Mouse (Mus musculus) heart, embryonic 12.5 days (tissue): ENCODE measurements around the gene Acox3. TPM values are rescaled to one million over a fixed set of nuclear protein-coding genes. Genes with fewer than 3 reads are reported as not detected.

Experiments used
- ATAC-seq: fragments of 200-750 bp; cut with Nextera tagmentation; 2 replicates; pipeline ENCODE4 v1.8.0; 2017; ENCODE audit warnings: moderate TSS enrichment, moderate library complexity; ENCODE audit not compliant: insufficient number of reproducible peaks, low FRiP score
- H3K27ac ChIP-seq: fragments of 300-500 bp; sonication (generic); 2 replicates; pipeline ENCODE4 v1.5.1; 2016; ENCODE audit warnings: mild to moderate bottlenecking, moderate library complexity; ENCODE audit not compliant: poor library complexity, severe bottlenecking
- H3K27me3 ChIP-seq: fragments of 300-500 bp; sonication (generic); replicated peaks from 2 replicates; pipeline ENCODE4 v1.6.1; 2016; ENCODE audit warnings: mild to moderate bottlenecking, moderate library complexity
- H3K36me3 ChIP-seq: fragments of 300-500 bp; sonication (generic); 2 replicates; pipeline ENCODE4 v1.6.1; 2016; ENCODE audit warnings: mild to moderate bottlenecking, moderate library complexity
- H3K4me1 ChIP-seq: fragments of 300-500 bp; sonication (generic); replicated peaks from 2 replicates; pipeline ENCODE4 v1.6.1; 2016; ENCODE audit warnings: mild to moderate bottlenecking
- H3K4me2 ChIP-seq: fragments of 300-500 bp; sonication (generic); 2 replicates; pipeline ENCODE4 v1.6.1; 2016; ENCODE audit warnings: mild to moderate bottlenecking, moderate library complexity
- H3K4me3 ChIP-seq: fragments of 300-500 bp; sonication (generic); 2 replicates; pipeline ENCODE4 v1.5.1; 2016; ENCODE audit warnings: mild to moderate bottlenecking
- H3K9ac ChIP-seq: fragments of 300-500 bp; sonication (generic); 2 replicates; pipeline ENCODE4 v1.6.1; 2016; ENCODE audit warnings: mild to moderate bottlenecking, moderate library complexity
- H3K9me3 ChIP-seq: fragments of 300-500 bp; sonication (generic); replicated peaks from 2 replicates; pipeline ENCODE4 v1.6.1; 2016; ENCODE audit warnings: mild to moderate bottlenecking, moderate library complexity
- WGBS: fragments of 180-500 bp; shearing (Covaris S2); methylation state at CpG from one replicate; pipeline ENCODE4 v1.1.7; 2016; 5-methylcytosine and 5-hydroxymethylcytosine counted together
- polyA plus RNA-seq: library from polyadenylated mRNA; unstranded; fragments of >200 nt; fragmentation: Nextera tagmentation; extraction: Ambion mirVana; gene quantifications from 2 replicates; pipeline ENCODE4 v1.2.1, GENCODE M21; 2016

Gene Acox3
- polyA plus RNA-seq, 1 experiment from 2014 or later = 12.4 TPM

GRCm38 (mm10) chr5:35631755-35632154, 48.9 kb downstream of the Acox3 start:
- no peak overlapping the region for H3K9ac ChIP-seq
- no peaks in the 10 kb centered on the region for H3K36me3 ChIP-seq
- ATAC-seq = no peak
- peaks cover 8% of the 10 kb centered on the region; the same call in 1 of the 2 replicates for H3K4me1 ChIP-seq
- no peaks in the 10 kb centered on the region for H3K9me3 ChIP-seq
- H3K4me3 ChIP-seq = no peak overlapping the region
- H3K27ac ChIP-seq = no peak overlapping the region
- no peak overlapping the region for H3K4me2 ChIP-seq
- WGBS = 29% methylated on average over 5 of the region's 5 CpGs
- peaks cover 32% of the 10 kb centered on the region for H3K27me3 ChIP-seq

- Histone ChIP-seq H3K4me2 (no peak overlapping the region), H3K4me1 (peaks cover 8% of the 10 kb centered on the region; the same call in 1 of the 2 replicates), H3K27me3 (peaks cover 37% of the 10 kb centered on the region), H3K9me3 (no peaks in the 10 kb centered on the region), H3K4me3 (no peak overlapping the region), H3K27ac (no peak overlapping the region), H3K9ac (no peak overlapping the region), H3K36me3 (no peaks in the 10 kb centered on the region)
- 82% methylated on average over 6 of the region's 6 CpGs for WGBS
- ATAC-seq = no peak
These were observed 50.0 kb downstream of the Acox3 start for GRCm38 (mm10) chr5:35632841-35633240.

- peaks cover 8% of the 10 kb centered on the region; the same call in 1 of the 2 replicates for H3K4me1 ChIP-seq
- no peak overlapping the region for H3K4me2 ChIP-seq
- H3K27ac ChIP-seq = no peak overlapping the region
- no peak overlapping the region for H3K9ac ChIP-seq
- ATAC-seq = no peak
- no peaks in the 10 kb centered on the region for H3K36me3 ChIP-seq
- H3K9me3 ChIP-seq = no peaks in the 10 kb centered on the region
- H3K4me3 ChIP-seq = no peak overlapping the region
- WGBS = 60% methylated on average over 2 of the region's 2 CpGs
- H3K27me3 ChIP-seq = peaks cover 30% of the 10 kb centered on the region
These were observed 53.2 kb downstream of the Acox3 start for GRCm38 (mm10) chr5:35636016-35636415.

GRCm38 (mm10) chr5:35641961-35642584, 59.2 kb downstream of the Acox3 start:
- H3K4me2 ChIP-seq = no peak overlapping the region
- no peak overlapping the region for H3K27ac ChIP-seq
- no peaks in the 10 kb centered on the region for H3K36me3 ChIP-seq
- no peak for ATAC-seq
- peaks cover 35% of the 10 kb centered on the region for H3K4me1 ChIP-seq
- H3K4me3 ChIP-seq = no peak overlapping the region
- peaks cover 19% of the 10 kb centered on the region; the same call in 1 of the 2 replicates for H3K27me3 ChIP-seq
- no peaks in the 10 kb centered on the region for H3K9me3 ChIP-seq
- H3K9ac ChIP-seq = no peak overlapping the region; the same call in 1 of the 2 replicates
- 47% methylated on average over 10 of the region's 10 CpGs for WGBS

- 77% methylated on average over 9 of the region's 9 CpGs for WGBS
- Histone ChIP-seq H3K27ac (no peak overlapping the region), H3K4me2 (no peak overlapping the region), H3K27me3 (0 out of 2 replicates have a peak, but pooled peaks cover 17% of the 10 kb centered on the region), H3K9me3 (no peaks in the 10 kb centered on the region), H3K4me1 (peaks cover 35% of the 10 kb centered on the region), H3K9ac (no peak overlapping the region), H3K4me3 (no peak overlapping the region), H3K36me3 (no peaks in the 10 kb centered on the region)
- no peak for ATAC-seq
These were observed 60.7 kb downstream of the Acox3 start for GRCm38 (mm10) chr5:35643401-35644048.

GRCm38 (mm10) chr5:35644082-35644481, 61.2 kb downstream of the Acox3 start:
- H3K9me3 ChIP-seq = no peaks in the 10 kb centered on the region
- 54% methylated on average over 4 of the region's 4 CpGs for WGBS
- no peak overlapping the region for H3K27ac ChIP-seq
- 0 out of 2 replicates have a peak, but pooled peaks cover 17% of the 10 kb centered on the region for H3K27me3 ChIP-seq
- peaks cover 35% of the 10 kb centered on the region for H3K4me1 ChIP-seq
- no peak for ATAC-seq
- no peak overlapping the region for H3K4me2 ChIP-seq
- no peak overlapping the region for H3K4me3 ChIP-seq
- H3K9ac ChIP-seq = no peak overlapping the region
- H3K36me3 ChIP-seq = no peaks in the 10 kb centered on the region

GRCm38 (mm10) chr5:35645938-35646493, 63.2 kb downstream of the Acox3 start:
- no peak overlapping the region for H3K27ac ChIP-seq
- H3K36me3 ChIP-seq = no peaks in the 10 kb centered on the region
- H3K27me3 ChIP-seq = 0 out of 2 replicates have a peak, but pooled peaks cover 17% of the 10 kb centered on the region
- H3K4me3 ChIP-seq = no peak overlapping the region
- no peak for ATAC-seq
- H3K4me2 ChIP-seq = no peak overlapping the region
- WGBS = 71% methylated on average over 6 of the region's 6 CpGs
- no peak overlapping the region for H3K9ac ChIP-seq
- no peaks in the 10 kb centered on the region for H3K9me3 ChIP-seq
- H3K4me1 ChIP-seq = peaks cover 35% of the 10 kb centered on the region

- no peak overlapping the region for H3K9ac ChIP-seq
These were observed 64.1 kb downstream of the Acox3 start for GRCm38 (mm10) chr5:35646927-35647326.

GRCm38 (mm10) chr5:35647562-35647961, 64.7 kb downstream of the Acox3 start:
- no peak for ATAC-seq
- Histone ChIP-seq H3K27me3 (0 out of 2 replicates have a peak, but pooled peaks cover 17% of the 10 kb centered on the region), H3K4me1 (peaks cover 21% of the 10 kb centered on the region), H3K36me3 (no peaks in the 10 kb centered on the region), H3K27ac (no peak overlapping the region), H3K9ac (no peak overlapping the region), H3K9me3 (no peaks in the 10 kb centered on the region), H3K4me3 (no peak overlapping the region), H3K4me2 (no peak overlapping the region)
- WGBS = 75% methylated on average over 4 of the region's 4 CpGs

More at GRCm38 (mm10) chr5:35646927-35647326, 64.1 kb downstream of the Acox3 start:
- Histone ChIP-seq H3K9me3 (no peaks in the 10 kb centered on the region), H3K36me3 (no peaks in the 10 kb centered on the region), H3K4me2 (no peak overlapping the region), H3K4me3 (no peak overlapping the region), H3K27ac (no peak overlapping the region), H3K4me1 (peaks cover 27% of the 10 kb centered on the region), H3K27me3 (0 out of 2 replicates have a peak, but pooled peaks cover 17% of the 10 kb centered on the region)
- no peak for ATAC-seq
- 83% methylated on average over 1 of the region's 1 CpGs for WGBS

- Histone ChIP-seq H3K4me1 (peaks cover 20% of the 10 kb centered on the region), H3K4me3 (no peak overlapping the region), H3K9me3 (no peaks in the 10 kb centered on the region), H3K9ac (no peak overlapping the region), H3K27ac (no peak overlapping the region), H3K4me2 (no peak overlapping the region), H3K36me3 (no peaks in the 10 kb centered on the region), H3K27me3 (0 out of 2 replicates have a peak, but pooled peaks cover 16% of the 10 kb centered on the region)
- ATAC-seq = no peak
- WGBS = 71% methylated on average over 2 of the region's 2 CpGs
These were observed 65.4 kb downstream of the Acox3 start for GRCm38 (mm10) chr5:35648230-35648629.

GRCm38 (mm10) chr5:35652319-35652718, 69.5 kb downstream of the Acox3 start:
- 0 out of 2 replicates have a peak, but pooled peaks have one; percentile 25 for ATAC-seq
- whole genome bisulfite sequencing = 81% methylated on average over 3 of the region's 3 CpGs
- 0 out of 2 replicates have a peak, but pooled peaks cover 5% of the 10 kb centered on the region for H3K27me3 ChIP-seq
- no peak overlapping the region for H3K4me3 ChIP-seq
- H3K9me3 ChIP-seq = no peaks in the 10 kb centered on the region
- H3K4me1 ChIP-seq = peaks cover 3% of the 10 kb centered on the region
- H3K27ac ChIP-seq = no peak overlapping the region
- H3K4me2 ChIP-seq = no peak overlapping the region
- H3K9ac ChIP-seq = no peak overlapping the region
- no peaks in the 10 kb centered on the region for H3K36me3 ChIP-seq
